19 mouse cellular contexts compared by ENCODE assay signal in genomic region chr1:191200816-191201602, GRCm38 (mm10). TPM values are rescaled to one million over a fixed set of nuclear protein-coding genes. Genes with fewer than 3 reads are reported as not detected.
DNase-seq lines count a peak whose midpoint lies in the region; ATAC-seq and TF ChIP-seq lines count a peak whose summit lies in the region.
"Had no signal": no experiment of that assay in that cellular context is flagged by ENCODE, and none has a peak within 500 bp of the region (broad histone marks: within the 10 kb centered on the region; RNA-seq: fewer than 3 reads in every experiment).

No protein-coding gene starts in this region.

- TF ChIP-seq CTCF in kidney, adult 2 months (conservative IDR thresholded peaks at IDR 0.05; ENCODE audit: insufficient read depth, insufficient read length, low read depth, low read length) = no peak
- no peak for TF ChIP-seq CTCF in lung, adult 2 months (IDR thresholded peaks at IDR 0.05; ENCODE audit: insufficient read depth, low read length)

- H3K4me1 ChIP-seq in kidney, adult 2 months (ENCODE audit: control insufficient read depth, insufficient read depth, low read length) = no peaks in the 10 kb centered on the region
- H3K4me1 ChIP-seq in lung, adult 2 months (ENCODE audit: control insufficient read depth, insufficient read depth, low read length) = no peaks in the 10 kb centered on the region
- H3K4me1 ChIP-seq: limb, embryonic 12.5 days had no signal

- no peaks in the 10 kb centered on the region for H3K36me3 ChIP-seq in kidney, adult 2 months (ENCODE audit: control insufficient read depth, insufficient read depth, low read length)
- H3K36me3 ChIP-seq: limb, embryonic 12.5 days had no signal

- no peak overlapping the region for H3K4me3 ChIP-seq in kidney, adult 2 months (ENCODE audit: insufficient read depth, low read depth, low read length)
- H3K4me3 ChIP-seq in lung, adult 2 months (replicated peaks; ENCODE audit: extremely low read depth, low read depth, low read length) = no peak overlapping the region
- H3K4me3 ChIP-seq: limb, embryonic 12.5 days had no signal

- no peak for TF ChIP-seq POLR2A in kidney, adult 2 months (IDR thresholded peaks at IDR 0.05; ENCODE audit: low read depth, low read length)
- no peak for TF ChIP-seq POLR2A in lung, adult 2 months (IDR thresholded peaks at IDR 0.05; ENCODE audit: borderline replicate concordance, extremely low read depth, low read depth, low read length)

- 88% methylated on average over 9 of the region's 9 CpGs for WGBS in kidney, adult 2 months
- 81% methylated on average over 9 of the region's 9 CpGs for WGBS in lung, adult 2 months

- DNase-seq in kidney, adult 2 months = peak; percentile 36
- no peak for DNase-seq in kidney, adult 18-20 months
- DNase-seq in lung, postnatal 25 days (ENCODE audit: low spot score) = peak; percentile 66
- DNase-seq in lung, adult 2 months = no peak
- no peak for DNase-seq in embryo, embryonic 9.5 days (ENCODE audit: extremely low spot score)
- DNase-seq in retina, embryonic 14.5 days (ENCODE audit: low spot score) = no peak
- DNase-seq: adrenal gland, postnatal 36 days; cerebellum, adult 18-20 months; gastrocnemius, postnatal 25 days; heart, postnatal 14 days; right cerebral cortex, postnatal 14 days had no signal

- no peak overlapping the region for H3K27ac ChIP-seq in kidney, adult 2 months (ENCODE audit: insufficient read depth, low read depth, low read length)
- H3K27ac ChIP-seq: hindbrain, postnatal 0 days; limb, embryonic 12.5 days had no signal

- H3K27me3 ChIP-seq in kidney, adult 2 months (replicated peaks; ENCODE audit: control insufficient read depth, insufficient read depth, low read length) = no peaks in the 10 kb centered on the region
- H3K27me3 ChIP-seq: limb, embryonic 12.5 days had no signal

- peak; percentile 83 for ATAC-seq in granulocyte monocyte progenitor cell, adult 5-6 weeks (replicated peaks; ENCODE audit: poor library complexity, severe bottlenecking)
- ATAC-seq in neutrophil, adult 5-6 weeks (ENCODE audit: extremely low read depth, insufficient number of reproducible peaks, low FRiP score, poor library complexity, severe bottlenecking) = peak; percentile 84
- ATAC-seq: forebrain, embryonic 16.5 days; hindbrain, postnatal 0 days had no signal

RNA-seq across cellular contexts. Expression of gene Atf3, which starts 16.8 kb away (rescaled TPM):
- 1.2 and 1.5 TPM in 2 replicates for polyA plus RNA-seq in kidney, adult 2 months (2012; rRNA removed)
- 4.8 and 8.6 TPM in 2 replicates for polyA plus RNA-seq in lung, adult 2 months (2012; rRNA removed)
- total RNA-seq in granulocyte monocyte progenitor cell, adult 5-6 weeks (2014; fragmentation: Nextera tagmentation) = not detected in 2 replicates
- total RNA-seq in granulocyte monocyte progenitor cell, adult 5-6 weeks (2017) = 8.7 and 12.8 TPM in 2 replicates
- 120 and 181 TPM in 2 replicates for total RNA-seq in neutrophil, adult 5-6 weeks (2017)

RNA-seq across cellular contexts. Expression of gene Fam71a, which starts 36.4 kb away (rescaled TPM):
- polyA plus RNA-seq in kidney, adult 2 months (2012; rRNA removed) = not detected in 2 replicates
- polyA plus RNA-seq in lung, adult 2 months (2012; rRNA removed) = not detected in 2 replicates
- total RNA-seq in granulocyte monocyte progenitor cell, adult 5-6 weeks (2014; fragmentation: Nextera tagmentation) = not detected in 2 replicates
- 0.17 and 1.1 TPM in 2 replicates for total RNA-seq in granulocyte monocyte progenitor cell, adult 5-6 weeks (2017)
- 10.4 and 13.8 TPM in 2 replicates for total RNA-seq in neutrophil, adult 5-6 weeks (2017)
- total RNA-seq: adrenal gland, postnatal 36 days; gastrocnemius, postnatal 25 days; heart, postnatal 14 days; hindbrain, postnatal 0 days; layer of hippocampus, postnatal 25 days had no signal
- polyA plus RNA-seq: cortical plate, adult 2 months; forebrain, embryonic 16.5 days; hindbrain, postnatal 0 days; kidney, embryonic 14.5 days; limb, embryonic 12.5 days had no signal

Comparison
In these comparisons a context has a peak if more than half of its experiments do, and no peak if none do; other contexts are left out.
1. DNase-seq: peak in kidney, adult 2 months (single experiment) and lung, postnatal 25 days (single experiment); none in kidney, adult 18-20 months (single experiment), lung, adult 2 months (single experiment), embryo, embryonic 9.5 days (single experiment) and retina, embryonic 14.5 days (single experiment).